Comparison of ENCODE assay signal across 15 mouse cellular contexts in genomic region chr10:58540613-58541012, GRCm38 (mm10). TPM values are rescaled to one million over a fixed set of nuclear protein-coding genes. Genes with fewer than 3 reads are reported as not detected.
DNase-seq lines count a peak whose midpoint lies in the region; ATAC-seq lines count a peak whose summit lies in the region.
"Had no signal": no experiment of that assay in that cellular context is flagged by ENCODE, and none has a peak within 500 bp of the region (broad histone marks: within the 10 kb centered on the region; RNA-seq: fewer than 3 reads in every experiment).

No protein-coding gene starts in this region.

- H3K4me1 ChIP-seq in midbrain, embryonic 10.5 days: no peaks in the 10 kb centered on the region
- H3K4me1 ChIP-seq in midbrain, embryonic 15.5 days: no peaks in the 10 kb centered on the region
- 0 out of 2 replicates have a peak, but pooled peaks cover 4% of the 10 kb centered on the region for H3K4me1 ChIP-seq in neural tube, embryonic 13.5 days (replicated peaks)
- H3K4me1 ChIP-seq: embryonic facial prominence, embryonic 15.5 days had no signal

- H3K9me3 ChIP-seq in midbrain, embryonic 10.5 days (replicated peaks): no peaks in the 10 kb centered on the region; the same call in 1 of the 2 replicates
- H3K9me3 ChIP-seq in midbrain, embryonic 15.5 days: no peaks in the 10 kb centered on the region
- H3K9me3 ChIP-seq in neural tube, embryonic 13.5 days: no peaks in the 10 kb centered on the region
- H3K9me3 ChIP-seq: embryonic facial prominence, embryonic 15.5 days; heart, embryonic 13.5 days had no signal

- H3K4me3 ChIP-seq in midbrain, embryonic 10.5 days: no peak overlapping the region
- no peak overlapping the region for H3K4me3 ChIP-seq in midbrain, embryonic 15.5 days
- no peak overlapping the region for H3K4me3 ChIP-seq in neural tube, embryonic 13.5 days
- H3K4me3 ChIP-seq: embryonic facial prominence, embryonic 15.5 days; heart, embryonic 13.5 days; myocyte had no signal

- peak; percentile 44; the same call in 1 of the 2 replicates for ATAC-seq in frontal cortex, adult (ENCODE audit: low TSS enrichment)
- no peak for ATAC-seq in midbrain, embryonic 15.5 days (replicated peaks)
- ATAC-seq in neural tube, embryonic 13.5 days (ENCODE audit: low read depth): peak; percentile 59; the same call in 1 of the 2 replicates
- ATAC-seq in megakaryocyte-erythroid progenitor cell, adult 5-6 weeks (replicated peaks; ENCODE audit: low FRiP score, low TSS enrichment, poor library complexity, severe bottlenecking): no peak

- 51% methylated on average over 13 of the region's 13 CpGs for WGBS in midbrain, embryonic 10.5 days
- 43% methylated on average over 13 of the region's 13 CpGs for WGBS in midbrain, embryonic 15.5 days
- WGBS in neural tube, embryonic 13.5 days: 54% methylated on average over 13 of the region's 13 CpGs

- no peaks in the 10 kb centered on the region for H3K27me3 ChIP-seq in midbrain, embryonic 10.5 days (ENCODE audit: low read depth, poor library complexity, severe bottlenecking)
- no peaks in the 10 kb centered on the region for H3K27me3 ChIP-seq in midbrain, embryonic 15.5 days (replicated peaks)
- H3K27me3 ChIP-seq in neural tube, embryonic 13.5 days: no peaks in the 10 kb centered on the region
- H3K27me3 ChIP-seq: embryonic facial prominence, embryonic 15.5 days; heart, embryonic 13.5 days had no signal

- DNase-seq in frontal cortex, postnatal 10 days (ENCODE audit: low spot score in 2 of 2): no peak
- DNase-seq in midbrain, embryonic 10.5 days (ENCODE audit: low spot score): peak; percentile 46
- peak; percentile 33 for DNase-seq in brain, adult 2 months (ENCODE audit: low read depth, low spot score)
- DNase-seq in B cell, adult 2 months: no peak
- DNase-seq: cerebellum, adult 8-10 months; kidney, postnatal 25 days; lung, postnatal 10 days; right cerebral cortex, postnatal 4 days had no signal

- no peak overlapping the region for H3K27ac ChIP-seq in midbrain, embryonic 10.5 days (replicated peaks)
- H3K27ac ChIP-seq in midbrain, embryonic 15.5 days: no peak overlapping the region
- H3K27ac ChIP-seq in neural tube, embryonic 13.5 days (replicated peaks): no peak overlapping the region
- H3K27ac ChIP-seq: embryonic facial prominence, embryonic 15.5 days; heart, embryonic 13.5 days had no signal

- H3K4me2 ChIP-seq in midbrain, embryonic 15.5 days: no peak overlapping the region
- no peak overlapping the region for H3K4me2 ChIP-seq in neural tube, embryonic 13.5 days
- H3K4me2 ChIP-seq: embryonic facial prominence, embryonic 15.5 days; heart, embryonic 13.5 days had no signal

- H3K36me3 ChIP-seq in midbrain, embryonic 10.5 days: peaks cover 45% of the 10 kb centered on the region
- H3K36me3 ChIP-seq in midbrain, embryonic 15.5 days (replicated peaks): no peaks in the 10 kb centered on the region
- H3K36me3 ChIP-seq in neural tube, embryonic 13.5 days: peaks cover 13% of the 10 kb centered on the region; the same call in 1 of the 2 replicates

- no peak overlapping the region for H3K9ac ChIP-seq in midbrain, embryonic 15.5 days
- H3K9ac ChIP-seq in neural tube, embryonic 13.5 days: no peak overlapping the region
- H3K9ac ChIP-seq: embryonic facial prominence, embryonic 15.5 days; heart, embryonic 13.5 days had no signal

RNA-seq across cellular contexts. Expression of gene Ccdc138, which starts 42.9 kb away (rescaled TPM):
- 16.6 and 18.1 TPM in 2 replicates for polyA plus RNA-seq in midbrain, embryonic 10.5 days (2016; fragmentation: Nextera tagmentation; extraction: Ambion mirVana)
- polyA plus RNA-seq in midbrain, embryonic 15.5 days (2015; fragmentation: Nextera tagmentation; extraction: Ambion mirVana): 9.6 and 10.0 TPM in 2 replicates
- 7.5 and 7.7 TPM in 2 replicates for polyA plus RNA-seq in neural tube, embryonic 13.5 days (2015; fragmentation: Nextera tagmentation; extraction: Ambion mirVana)
- 3.8 and 4.3 TPM in 2 replicates for total RNA-seq in megakaryocyte-erythroid progenitor cell, adult 5-6 weeks (2014; fragmentation: Nextera tagmentation)
- total RNA-seq in megakaryocyte-erythroid progenitor cell, adult 5-6 weeks (2017): 0.80 and 1.9 TPM in 2 replicates

Comparison
In these comparisons a context has a peak if more than half of its experiments do, and no peak if none do; other contexts are left out.
1. ATAC-seq: peak in frontal cortex, adult (single experiment) and neural tube, embryonic 13.5 days (single experiment); none in midbrain, embryonic 15.5 days (single experiment) and megakaryocyte-erythroid progenitor cell, adult 5-6 weeks (single experiment).
2. DNase-seq: peak in midbrain, embryonic 10.5 days (single experiment) and brain, adult 2 months (single experiment); none in frontal cortex, postnatal 10 days (0 of 2) and B cell, adult 2 months (0 of 2).